Mouse (Mus musculus): ENCODE results near the gene Mon1a. TPM values are rescaled to one million over a fixed set of nuclear protein-coding genes. Genes with fewer than 3 reads are reported as not detected.

The Mon1a gene
- polyA plus RNA-seq, 1 experiment from 2014 or later: 31.6 TPM

- no peak for ATAC-seq
- H3K36me3 ChIP-seq (ENCODE audit: control insufficient read depth, insufficient read depth): no peaks in the 10 kb centered on the region
- no peaks in the 10 kb centered on the region for H3K27me3 ChIP-seq (replicated peaks; ENCODE audit: control insufficient read depth, insufficient read depth, low read length)
- H3K4me3 ChIP-seq (ENCODE audit: low read depth, low read length): peak within 1 kb of the TSS; percentile 65
- no peaks in the 10 kb centered on the region for H3K9me3 ChIP-seq (ENCODE audit: control insufficient read depth)
- peak within 1 kb of the TSS; percentile 56 for H3K9ac ChIP-seq (ENCODE audit: low read depth, low read length)
- H3K4me1 ChIP-seq (replicated peaks; ENCODE audit: control insufficient read depth, insufficient read depth, low read length): 0 out of 2 replicates have a peak, but pooled peaks cover 2% of the 10 kb centered on the region
- TF ChIP-seq CTCF (IDR thresholded peaks at IDR 0.05; ENCODE audit: low read depth): no peak
- H3K27ac ChIP-seq (ENCODE audit: low read depth, low read length): no peak within 1 kb of the TSS
- H3K4me2 ChIP-seq (replicated peaks; ENCODE audit: low read depth): peak within 1 kb of the TSS; percentile 72
- 91% methylated on average over 10 of the region's 10 CpGs for WGBS
Observed at GRCm38 (mm10) chr9:107949922-107950235, 61.9 kb downstream of the Mon1a start, which contains the start of gene Traip. Traip (plus strand) TSS chr9:107950136.

DNA sequence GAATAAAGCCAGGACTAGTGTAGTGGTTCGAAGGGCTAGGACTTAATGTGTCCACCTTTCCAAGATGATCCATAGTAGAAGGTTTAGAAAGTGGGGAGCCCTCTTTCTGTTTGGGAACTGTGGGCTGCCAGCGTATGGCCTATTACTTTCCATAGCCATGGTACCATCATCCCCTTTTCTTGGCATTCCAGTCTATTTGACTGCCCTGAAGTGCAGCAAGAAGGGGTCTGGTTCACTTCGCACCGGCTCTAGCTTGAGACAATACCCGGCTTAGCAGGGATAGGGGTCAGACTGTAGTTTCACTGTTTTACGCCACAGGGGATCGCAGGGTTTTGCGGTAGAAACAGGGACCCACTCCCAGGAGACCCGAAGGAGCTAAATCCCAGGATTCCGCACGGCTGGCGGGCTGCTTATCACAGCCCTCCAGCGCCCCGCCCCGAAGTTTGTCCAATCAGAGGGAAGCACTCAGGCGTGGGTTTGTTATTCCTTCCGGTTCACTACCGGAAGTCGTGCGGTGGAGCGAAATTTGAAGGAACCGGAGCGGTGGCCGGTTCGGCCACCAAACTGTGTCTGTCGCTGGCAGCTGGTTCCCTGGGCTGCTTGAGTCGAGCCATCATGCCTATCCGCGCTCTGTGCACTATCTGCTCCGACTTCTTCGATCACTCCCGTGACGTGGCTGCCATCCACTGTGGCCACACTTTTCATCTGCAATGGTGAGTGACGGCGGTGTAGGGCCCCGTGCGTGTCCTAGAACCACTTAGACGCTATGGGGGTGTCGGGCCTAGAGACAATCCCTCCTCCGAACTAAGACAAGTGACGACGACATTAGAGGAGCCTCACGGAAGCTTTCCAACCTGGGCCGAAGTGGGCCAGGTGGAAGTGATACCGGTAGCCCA, 62.8 kb downstream of the Mon1a start:
- peak; percentile 90 for ATAC-seq
- Histone ChIP-seq H3K27me3 (replicated peaks; ENCODE audit: control insufficient read depth, insufficient read depth, low read length) (no peaks in the 10 kb centered on the region), H3K27ac (ENCODE audit: low read depth, low read length) (no peak overlapping the region)

More for the DNA sequence above, 62.8 kb downstream of the Mon1a start:
- Histone ChIP-seq H3K4me2 (replicated peaks; ENCODE audit: low read depth) (peak overlapping the region; percentile 72), H3K9ac (ENCODE audit: low read depth, low read length) (peak overlapping the region; percentile 56), H3K4me3 (ENCODE audit: low read depth, low read length) (peak overlapping the region; percentile 65), H3K9me3 (ENCODE audit: control insufficient read depth) (no peaks in the 10 kb centered on the region), H3K36me3 (ENCODE audit: control insufficient read depth, insufficient read depth) (no peaks in the 10 kb centered on the region), H3K4me1 (replicated peaks; ENCODE audit: control insufficient read depth, insufficient read depth, low read length) (0 out of 2 replicates have a peak, but pooled peaks cover 2% of the 10 kb centered on the region)
- no peak for TF ChIP-seq CTCF (IDR thresholded peaks at IDR 0.05; ENCODE audit: low read depth)
- 15% methylated on average over 45 of the region's 45 CpGs for WGBS

Other genes starting within 250 kb of the Mon1a start
- 15.5 and 15.6 TPM in 2 replicates for gene Slc38a3, start 218.6 kb upstream of the Mon1a start, polyA plus RNA-seq (2015; fragmentation: Nextera tagmentation; extraction: Ambion mirVana)
- 1.6 and 1.9 TPM in 2 replicates for gene Gnat1, start 208.4 kb upstream of the Mon1a start, polyA plus RNA-seq (2015; fragmentation: Nextera tagmentation; extraction: Ambion mirVana)
- 3.9 and 4.4 TPM in 2 replicates for gene Sema3f, start 177.7 kb upstream of the Mon1a start, polyA plus RNA-seq (2015; fragmentation: Nextera tagmentation; extraction: Ambion mirVana)
- 48.9 and 51.4 TPM in 2 replicates for gene Rbm5, start 117.2 kb upstream of the Mon1a start, polyA plus RNA-seq (2015; fragmentation: Nextera tagmentation; extraction: Ambion mirVana)
- 21.1 and 26.2 TPM in 2 replicates for gene Rbm6, start 14.9 kb upstream of the Mon1a start, polyA plus RNA-seq (2015; fragmentation: Nextera tagmentation; extraction: Ambion mirVana)
- 7.1 and 8.8 TPM in 2 replicates for gene Mst1r, start 18.7 kb downstream of the Mon1a start, polyA plus RNA-seq (2015; fragmentation: Nextera tagmentation; extraction: Ambion mirVana)
- not detected in 2 replicates for gene Actl11, start 40.3 kb downstream of the Mon1a start, polyA plus RNA-seq (2015; fragmentation: Nextera tagmentation; extraction: Ambion mirVana)
- 0.37 and 0.42 TPM in 2 replicates for gene Camkv, start 47.5 kb downstream of the Mon1a start, polyA plus RNA-seq (2015; fragmentation: Nextera tagmentation; extraction: Ambion mirVana)
- gene Traip, start 62.0 kb downstream of the Mon1a start, polyA plus RNA-seq (2015; fragmentation: Nextera tagmentation; extraction: Ambion mirVana): 3.2 and 3.7 TPM in 2 replicates
- 43.8 and 50.6 TPM in 2 replicates for gene Uba7, start 87.4 kb downstream of the Mon1a start, polyA plus RNA-seq (2015; fragmentation: Nextera tagmentation; extraction: Ambion mirVana)
- 0.39 and 0.88 TPM in 2 replicates for gene Gm20661, start 94.9 kb downstream of the Mon1a start, polyA plus RNA-seq (2015; fragmentation: Nextera tagmentation; extraction: Ambion mirVana)
- 17.3 and 19.4 TPM in 2 replicates for gene Inka1, start 97.7 kb downstream of the Mon1a start, polyA plus RNA-seq (2015; fragmentation: Nextera tagmentation; extraction: Ambion mirVana)
- gene Cdhr4, start 104.3 kb downstream of the Mon1a start, polyA plus RNA-seq (2015; fragmentation: Nextera tagmentation; extraction: Ambion mirVana): 1.6 and 2.0 TPM in 2 replicates
- gene Gm20662, start 108.2 kb downstream of the Mon1a start, polyA plus RNA-seq (2015; fragmentation: Nextera tagmentation; extraction: Ambion mirVana): 0.43 TPM in 1 of 2 replicates, not detected in the other
- 27.9 and 30.5 TPM in 2 replicates for gene Ip6k1, start 114.3 kb downstream of the Mon1a start, polyA plus RNA-seq (2015; fragmentation: Nextera tagmentation; extraction: Ambion mirVana)
- gene Gmppb, start 161.1 kb downstream of the Mon1a start, polyA plus RNA-seq (2015; fragmentation: Nextera tagmentation; extraction: Ambion mirVana): 146 and 154 TPM in 2 replicates
- 4.4 and 4.8 TPM in 2 replicates for gene Amigo3, start 165.0 kb downstream of the Mon1a start, polyA plus RNA-seq (2015; fragmentation: Nextera tagmentation; extraction: Ambion mirVana)
- gene Mst1, start 192.3 kb downstream of the Mon1a start, polyA plus RNA-seq (2015; fragmentation: Nextera tagmentation; extraction: Ambion mirVana): 0.78 and 0.84 TPM in 2 replicates
- 17.2 and 18.2 TPM in 2 replicates for gene Rnf123, start 195.2 kb downstream of the Mon1a start, polyA plus RNA-seq (2015; fragmentation: Nextera tagmentation; extraction: Ambion mirVana)
- gene Apeh, start 206.5 kb downstream of the Mon1a start, polyA plus RNA-seq (2015; fragmentation: Nextera tagmentation; extraction: Ambion mirVana): 82.6 and 98.4 TPM in 2 replicates

Measured in intestine, postnatal 0 days (tissue).